ENCODE assay signal across 10 mouse cellular contexts in the genomic region with DNA sequence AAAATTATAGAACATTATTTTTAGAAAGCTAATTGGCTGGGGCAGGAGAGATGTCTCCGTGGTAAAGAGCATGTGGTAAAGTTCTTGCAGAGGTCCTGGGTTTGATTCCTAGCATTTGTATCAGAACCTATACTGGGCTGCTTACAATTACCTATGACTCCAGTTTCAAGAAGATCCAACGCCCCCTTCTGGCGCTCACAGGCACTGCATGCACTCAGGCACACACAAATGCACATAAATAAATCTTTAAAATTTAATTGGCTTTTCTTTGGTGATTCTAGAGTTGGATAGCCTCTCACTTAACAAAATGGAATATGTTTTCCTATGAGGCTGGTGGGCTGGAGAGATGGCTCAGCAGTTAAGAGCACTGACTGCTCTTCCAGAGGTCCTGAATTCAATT.
DNase-seq lines count a peak whose midpoint lies in the region; ATAC-seq and TF ChIP-seq lines count a peak whose summit lies in the region.
"Had no signal": no experiment of that assay in that cellular context is flagged by ENCODE, and none has a peak within 500 bp of the region (broad histone marks: within the 10 kb centered on the region; RNA-seq: fewer than 3 reads in every experiment).

No protein-coding gene starts in this region.

- H3K27me3 ChIP-seq in kidney, postnatal 0 days (ENCODE audit: insufficient read depth, low read length), result no peaks in the 10 kb centered on the region
- no peaks in the 10 kb centered on the region for H3K27me3 ChIP-seq in midbrain, embryonic 11.5 days (ENCODE audit: control insufficient read depth, insufficient read depth, low read length)

- WGBS in kidney, postnatal 0 days, result 75% methylated on average over 3 of the region's 3 CpGs
- 74% methylated on average over 3 of the region's 3 CpGs for WGBS in midbrain, embryonic 11.5 days

- peak; percentile 49; the same call in 1 of the 2 replicates for TF ChIP-seq CTCF in kidney, postnatal 0 days (IDR thresholded peaks at IDR 0.05; ENCODE audit: low read depth)

- no peaks in the 10 kb centered on the region for H3K4me1 ChIP-seq in kidney, postnatal 0 days (replicated peaks; ENCODE audit: insufficient read depth, low read length)
- H3K4me1 ChIP-seq in midbrain, embryonic 11.5 days (ENCODE audit: control insufficient read depth, insufficient read depth, low read length), result no peaks in the 10 kb centered on the region

- H3K36me3 ChIP-seq in kidney, postnatal 0 days (ENCODE audit: insufficient read depth, low read length), result no peaks in the 10 kb centered on the region
- H3K36me3 ChIP-seq in midbrain, embryonic 11.5 days (ENCODE audit: control insufficient read depth, insufficient read depth, low read length), result no peaks in the 10 kb centered on the region

- no peak overlapping the region for H3K9ac ChIP-seq in kidney, postnatal 0 days (ENCODE audit: low read depth, low read length)
- no peak overlapping the region for H3K9ac ChIP-seq in midbrain, embryonic 11.5 days (ENCODE audit: low read length)

- no peaks in the 10 kb centered on the region for H3K9me3 ChIP-seq in kidney, postnatal 0 days (replicated peaks; ENCODE audit: low read length)
- H3K9me3 ChIP-seq in midbrain, embryonic 11.5 days (ENCODE audit: control insufficient read depth, low read length), result no peaks in the 10 kb centered on the region

- H3K27ac ChIP-seq in kidney, postnatal 0 days, result no peak overlapping the region
- no peak overlapping the region for H3K27ac ChIP-seq in midbrain, embryonic 11.5 days (ENCODE audit: low read depth, low read length)

- H3K4me2 ChIP-seq in kidney, postnatal 0 days (ENCODE audit: low read length), result no peak overlapping the region
- no peak overlapping the region for H3K4me2 ChIP-seq in midbrain, embryonic 11.5 days

- no peak overlapping the region for H3K4me3 ChIP-seq in kidney, postnatal 0 days (replicated peaks; ENCODE audit: low read depth, low read length)
- no peak overlapping the region for H3K4me3 ChIP-seq in midbrain, embryonic 11.5 days (ENCODE audit: low read depth, low read length)

- no peak for ATAC-seq in kidney, postnatal 0 days (replicated peaks; ENCODE audit: low FRiP score, low read depth)
- ATAC-seq in midbrain, embryonic 11.5 days (ENCODE audit: low FRiP score), result no peak
- ATAC-seq: forebrain, embryonic 14.5 days; hindbrain, embryonic 16.5 days had no signal

- DNase-seq in kidney, postnatal 0 days (ENCODE audit: low spot score), result no peak
- no peak for DNase-seq in kidney, adult 18-20 months
- peak; percentile 33 for DNase-seq in A20 (ENCODE audit: low read depth, low spot score)
- peak; percentile 51 to 70 for DNase-seq in CD8-positive naive resting alpha-beta T cell, adult 2 months (ENCODE audit: low read depth in 2 of 2, low spot score in 2 of 2)
- DNase-seq in c-Kit-positive CD71-positive TER-119-positive erythroid progenitor cells, embryonic 14.5 days (ENCODE audit: low spot score), result peak; percentile 15
- no peak for DNase-seq in urinary bladder, postnatal 25 days (ENCODE audit: low spot score)
- no peak for DNase-seq in layer of hippocampus, postnatal 36 days
- DNase-seq in midbrain, embryonic 11.5 days (ENCODE audit: low spot score, missing footprints), result no peak

Comparison
In these comparisons a context has a peak if more than half of its experiments do, and no peak if none do; other contexts are left out.
1. DNase-seq: peak in A20 (single experiment), CD8-positive naive resting alpha-beta T cell, adult 2 months (2 of 2) and c-Kit-positive CD71-positive TER-119-positive erythroid progenitor cells, embryonic 14.5 days (single experiment); none in kidney, postnatal 0 days (single experiment), kidney, adult 18-20 months (single experiment), urinary bladder, postnatal 25 days (single experiment), layer of hippocampus, postnatal 36 days (0 of 2) and midbrain, embryonic 11.5 days (single experiment).